Mouse (Mus musculus) liver, embryonic 14.5 days (tissue): ENCODE measurements at regions not wholly inside any gene's neighbourhood (a gene's known extent, or its start where the extent isn't known, plus 50 kb on each side); places are given as distances from the start of the nearest gene placed in this dataset.

Source experiments
- ATAC-seq: fragments of 200-750 bp; cut with Nextera tagmentation; 2 replicates; pipeline ENCODE4 v1.8.0; 2017; ENCODE audit warnings: moderate number of reproducible peaks, mild to moderate bottlenecking, moderate library complexity; ENCODE audit not compliant: insufficient read depth
- DNase-seq, 3 experiments: peaks; one replicate each; pipeline ENCODE4 v3.0.0-alpha.2; 2012 to 2013; ENCODE audit warnings: low read depth in 3 of 3, low spot score in 3 of 3
- H3K27ac ChIP-seq: fragments of 300-500 bp; sonication (generic); 2 replicates; pipeline ENCODE4 v1.5.1; 2014; ENCODE audit warnings: moderate library complexity, mild to moderate bottlenecking, control low read depth, inconsistent platforms
- H3K27me3 ChIP-seq: fragments of 300-500 bp; sonication (generic); 2 replicates; pipeline ENCODE4 v1.6.1; 2014; ENCODE audit warnings: mild to moderate bottlenecking, low read length, moderate library complexity; ENCODE audit not compliant: control insufficient read depth, insufficient read depth
- H3K36me3 ChIP-seq: fragments of 300-500 bp; sonication (generic); replicated peaks from 2 replicates; pipeline ENCODE4 v1.6.1; 2014; ENCODE audit warnings: low read depth; ENCODE audit not compliant: control insufficient read depth, insufficient read depth
- H3K4me1 ChIP-seq, 2 experiments: fragments of 200-500 bp in 1 of 2; fragments of 300-500 bp in 1 of 2; sonication (generic) in 1 of 2; replicated peaks; 2 replicates each; pipeline ENCODE4 v1.6.1; 2012 to 2014; ENCODE audit warnings: antibody characterized with exemption in 1 of 2, inconsistent platforms in 1 of 2, low read length in 1 of 2; ENCODE audit not compliant: control insufficient read depth in 2 of 2, insufficient read depth in 2 of 2
- H3K4me2 ChIP-seq: fragments of 300-500 bp; sonication (generic); 2 replicates; pipeline ENCODE4 v1.6.1; 2014; ENCODE audit warnings: low read depth, mild to moderate bottlenecking, control low read depth, moderate library complexity
- H3K4me3 ChIP-seq, 2 experiments: fragments of 200-500 bp in 1 of 2; fragments of 300-500 bp in 1 of 2; sonication (generic) in 1 of 2; 2 replicates each; pipeline ENCODE4 v1.5.1; 2012 to 2014; ENCODE audit warnings: low read depth in 2 of 2, low read length in 2 of 2, mild to moderate bottlenecking in 2 of 2, control low read depth in 1 of 2, inconsistent platforms in 1 of 2, moderate library complexity in 1 of 2; ENCODE audit not compliant: insufficient read depth in 1 of 2
- H3K9ac ChIP-seq: fragments of 300-500 bp; sonication (generic); replicated peaks from 2 replicates; pipeline ENCODE4 v1.6.1; 2014; ENCODE audit warnings: mild to moderate bottlenecking, control low read depth, moderate library complexity
- H3K9me3 ChIP-seq: fragments of 300-500 bp; sonication (generic); 2 replicates; pipeline ENCODE4 v1.6.1; 2016; ENCODE audit warnings: low read length, mixed read lengths; ENCODE audit not compliant: control insufficient read depth
- CTCF ChIP-seq: IDR thresholded peaks from 2 replicates; pipeline ENCODE4 v1.5.1; 2016; ENCODE audit warnings: antibody characterized with exemption, low read depth, control low read depth
- EP300 ChIP-seq: IDR thresholded peaks from 2 replicates; pipeline ENCODE4 v1.6.1; 2016; ENCODE audit warnings: antibody characterized with exemption, low read depth
- WGBS: fragments of 180-500 bp; shearing (Covaris S2); extraction: QIAGEN DNeasy Blood & Tissue Kit; methylation state at CpG from one replicate; pipeline ENCODE4 v1.1.7; 2014; ENCODE audit not compliant: insufficient replicate concordance; 5-methylcytosine and 5-hydroxymethylcytosine counted together

- H3K27ac ChIP-seq, result no peak overlapping the region
- no peak overlapping the region for H3K4me3 ChIP-seq
- ATAC-seq, result 0 out of 2 replicates have a peak, but pooled peaks have one; percentile 41
- no peaks in the 10 kb centered on the region for H3K4me1 ChIP-seq
- H3K9ac ChIP-seq, result no peak overlapping the region
- H3K9me3 ChIP-seq, result no peaks in the 10 kb centered on the region
- no peaks in the 10 kb centered on the region for H3K36me3 ChIP-seq
- no peaks in the 10 kb centered on the region for H3K27me3 ChIP-seq
- DNase-seq, result no peak
- WGBS, result 31% methylated on average over 10 of the region's 10 CpGs
- no peak overlapping the region for H3K4me2 ChIP-seq
- TF ChIP-seq CTCF, result no peak
- TF ChIP-seq EP300, result no peak
Measured at GRCm38 (mm10) chr13:107944831-107945230, 99.4 kb upstream of the Smim15 start.

GRCm38 (mm10) chr13:107942979-107943378 is 101.3 kb upstream of the Smim15 start:
- DNase-seq (no peak), ATAC-seq (no peak)
- Histone ChIP-seq H3K9ac (no peak overlapping the region), H3K4me1 (no peaks in the 10 kb centered on the region), H3K4me3 (no peak overlapping the region), H3K36me3 (no peaks in the 10 kb centered on the region), H3K27me3 (no peaks in the 10 kb centered on the region), H3K9me3 (no peaks in the 10 kb centered on the region), H3K27ac (no peak overlapping the region), H3K4me2 (no peak overlapping the region)
- TF ChIP-seq EP300 (no peak), CTCF (no peak)
- 68% methylated on average over 4 of the region's 4 CpGs for WGBS

- Histone ChIP-seq H3K27me3 (no peaks in the 10 kb centered on the region), H3K9me3 (no peaks in the 10 kb centered on the region), H3K4me2 (no peak overlapping the region), H3K27ac (no peak overlapping the region), H3K9ac (no peak overlapping the region), H3K36me3 (no peaks in the 10 kb centered on the region), H3K4me1 (no peaks in the 10 kb centered on the region), H3K4me3 (no peak overlapping the region)
- TF ChIP-seq CTCF (no peak), EP300 (no peak)
- WGBS, result 64% methylated on average over 11 of the region's 11 CpGs
- no peak for DNase-seq
- no peak for ATAC-seq
Measured at GRCm38 (mm10) chr13:107942297-107942962, 101.8 kb upstream of the Smim15 start.

- H3K27ac ChIP-seq, result no peak overlapping the region
- WGBS, result 52% methylated on average over 15 of the region's 15 CpGs
- no peak for TF ChIP-seq EP300
- no peak for TF ChIP-seq CTCF
- H3K36me3 ChIP-seq, result no peaks in the 10 kb centered on the region
- H3K9ac ChIP-seq, result no peak overlapping the region
- no peak overlapping the region for H3K4me2 ChIP-seq
- no peaks in the 10 kb centered on the region for H3K9me3 ChIP-seq
- no peak for ATAC-seq
- no peak overlapping the region for H3K4me3 ChIP-seq
- no peaks in the 10 kb centered on the region for H3K27me3 ChIP-seq
- no peak for DNase-seq
- H3K4me1 ChIP-seq, result no peaks in the 10 kb centered on the region
Measured at GRCm38 (mm10) chr13:107939916-107940646, 104.2 kb upstream of the Smim15 start.

GRCm38 (mm10) chr13:107935611-107936010 is 108.6 kb upstream of the Smim15 start:
- H3K9ac ChIP-seq, result no peak overlapping the region
- H3K4me2 ChIP-seq, result no peak overlapping the region
- no peak overlapping the region for H3K27ac ChIP-seq
- ATAC-seq (no peak), DNase-seq (no peak)
- no peak for TF ChIP-seq EP300
- no peak for TF ChIP-seq CTCF
- WGBS, result 74% methylated on average over 12 of the region's 12 CpGs
- 0 out of 4 replicates have a peak, but pooled peaks cover 0 to 4% of the 10 kb centered on the region in 2 experiments for H3K4me1 ChIP-seq
- H3K9me3 ChIP-seq, result no peaks in the 10 kb centered on the region
- H3K27me3 ChIP-seq, result no peaks in the 10 kb centered on the region
- H3K4me3 ChIP-seq, result no peak overlapping the region
- no peaks in the 10 kb centered on the region for H3K36me3 ChIP-seq
